Mouse (Mus musculus): ENCODE measurements around the gene Ncl. TPM values are rescaled to one million over a fixed set of nuclear protein-coding genes. Genes with fewer than 3 reads are reported as not detected.

The Ncl gene
- polyA plus RNA-seq (2014; fragmentation: Nextera tagmentation; extraction: Ambion mirVana), result 423 and 436 TPM in 2 replicates

DNA sequence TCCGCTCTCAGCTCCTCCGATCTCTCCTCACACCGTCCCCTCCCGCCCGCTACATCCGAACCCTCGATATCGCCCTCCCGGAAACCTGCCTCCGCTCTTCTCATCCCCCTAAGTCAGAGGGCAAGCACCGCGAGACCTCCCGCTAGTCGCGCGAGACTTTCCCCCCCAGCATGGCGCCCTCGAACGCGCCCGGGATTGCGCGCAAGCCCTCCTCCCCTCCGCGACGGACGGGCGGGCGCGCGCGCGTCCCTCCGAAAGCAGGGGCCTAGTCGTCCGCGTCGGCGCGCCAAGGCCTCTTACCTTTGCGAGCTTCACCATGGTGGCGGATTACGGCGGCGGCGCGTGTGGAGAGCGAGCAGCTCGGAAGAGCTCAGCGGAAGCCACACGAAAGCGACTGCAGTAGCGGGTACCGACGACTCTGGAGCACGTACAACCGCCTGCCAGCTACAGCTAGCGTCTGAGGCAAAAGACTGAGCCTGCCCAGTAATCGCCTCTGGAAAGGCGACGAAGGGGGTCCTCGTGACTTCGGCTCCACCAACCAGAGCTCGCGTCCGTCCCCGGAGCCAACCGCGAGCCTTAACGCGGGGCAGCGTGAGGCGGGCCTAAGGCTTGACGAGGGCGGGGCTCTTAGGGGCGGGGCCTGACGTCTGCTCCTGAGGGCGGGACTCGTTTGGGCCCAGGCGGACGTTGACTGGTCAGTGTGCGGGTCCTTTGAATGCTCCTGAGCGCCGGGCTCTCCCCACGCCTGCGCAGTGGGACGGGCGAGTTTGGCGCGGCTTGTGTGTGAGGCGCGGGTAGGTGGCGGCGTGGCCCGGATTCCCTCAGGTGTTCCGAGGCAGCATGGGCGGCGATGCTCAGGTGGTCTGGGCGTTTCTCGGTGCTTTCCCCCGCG is at the start of gene Ncl:
Ncl (minus strand) TSS at position 495 of the 892 bp plus-strand sequence.
- Histone ChIP-seq H3K4me3 (ENCODE audit: low read depth, low read length) (peak within 1 kb of the TSS; percentile 94), H3K36me3 (ENCODE audit: control insufficient read depth, insufficient read depth, low read length) (peaks cover 35% of the 10 kb centered on the region), H3K9me3 (ENCODE audit: control insufficient read depth, low read length) (no peaks in the 10 kb centered on the region), H3K9ac (ENCODE audit: low read length) (peak within 1 kb of the TSS; percentile 97), H3K27me3 (replicated peaks; ENCODE audit: control insufficient read depth, insufficient read depth, low read length) (no peaks in the 10 kb centered on the region), H3K4me2 (ENCODE audit: low read length) (peak within 1 kb of the TSS; percentile 86), H3K4me1 (replicated peaks; ENCODE audit: control insufficient read depth, insufficient read depth, low read length) (peaks cover 14% of the 10 kb centered on the region; the same call in 1 of the 2 replicates), H3K27ac (ENCODE audit: low read depth) (peak within 1 kb of the TSS; percentile 100)
- ATAC-seq (replicated peaks; ENCODE audit: low FRiP score, low TSS enrichment, low read depth) (peak; percentile 98), DNase-seq (ENCODE audit: low spot score) (peak; percentile 98)
- under 1% methylated on average over 101 of the region's 102 CpGs for WGBS

- H3K9ac ChIP-seq (ENCODE audit: low read length), result no peak overlapping the region
- H3K36me3 ChIP-seq (ENCODE audit: control insufficient read depth, insufficient read depth, low read length), result no peaks in the 10 kb centered on the region
- H3K4me1 ChIP-seq (replicated peaks; ENCODE audit: control insufficient read depth, insufficient read depth, low read length), result no peaks in the 10 kb centered on the region
- H3K4me3 ChIP-seq (ENCODE audit: low read depth, low read length), result no peak overlapping the region
- no peaks in the 10 kb centered on the region for H3K9me3 ChIP-seq (ENCODE audit: control insufficient read depth, low read length)
- no peak overlapping the region for H3K4me2 ChIP-seq (ENCODE audit: low read length)
- no peaks in the 10 kb centered on the region for H3K27me3 ChIP-seq (replicated peaks; ENCODE audit: control insufficient read depth, insufficient read depth, low read length)
- H3K27ac ChIP-seq (ENCODE audit: low read depth), result no peak overlapping the region
- no peak for DNase-seq (ENCODE audit: low spot score)
- 79% methylated on average over 10 of the region's 10 CpGs for WGBS
- no peak for ATAC-seq (replicated peaks; ENCODE audit: low FRiP score, low TSS enrichment, low read depth)
These were observed 49.3 kb upstream of the Ncl start for GRCm38 (mm10) chr1:86408515-86408914.

- no peak overlapping the region for H3K9ac ChIP-seq (ENCODE audit: low read length)
- DNase-seq (ENCODE audit: low spot score) (no peak), ATAC-seq (replicated peaks; ENCODE audit: low FRiP score, low TSS enrichment, low read depth) (no peak)
- H3K9me3 ChIP-seq (ENCODE audit: control insufficient read depth, low read length), result no peaks in the 10 kb centered on the region
- H3K4me3 ChIP-seq (ENCODE audit: low read depth, low read length), result no peak overlapping the region
- H3K36me3 ChIP-seq (ENCODE audit: control insufficient read depth, insufficient read depth, low read length), result no peaks in the 10 kb centered on the region
- no peak overlapping the region for H3K4me2 ChIP-seq (ENCODE audit: low read length)
- H3K4me1 ChIP-seq (replicated peaks; ENCODE audit: control insufficient read depth, insufficient read depth, low read length), result no peaks in the 10 kb centered on the region
- 58% methylated on average over 8 of the region's 8 CpGs for WGBS
- H3K27ac ChIP-seq (ENCODE audit: low read depth), result no peak overlapping the region
- no peaks in the 10 kb centered on the region for H3K27me3 ChIP-seq (replicated peaks; ENCODE audit: control insufficient read depth, insufficient read depth, low read length)
These were observed 47.7 kb upstream of the Ncl start for GRCm38 (mm10) chr1:86406914-86407313.

DNA sequence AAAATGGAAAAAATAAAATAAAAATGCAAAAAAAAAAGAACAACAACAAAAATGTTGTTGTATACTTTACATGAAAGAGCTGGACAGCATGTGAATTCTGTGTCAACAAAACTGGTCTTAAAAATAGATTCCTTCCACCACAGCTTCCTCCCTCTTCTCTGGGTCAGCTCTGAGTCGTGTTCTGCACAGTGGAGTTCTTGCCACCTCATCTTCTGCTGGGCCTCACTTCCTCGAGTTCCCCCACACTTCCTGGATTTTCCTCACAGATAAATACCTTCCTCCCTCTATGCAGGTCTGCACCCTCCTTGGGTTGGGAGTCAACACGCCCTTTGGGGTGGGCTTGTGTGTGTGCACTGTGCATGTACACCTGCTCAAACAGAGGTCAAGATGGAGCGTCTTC is 47.1 kb upstream of the Ncl start:
- no peaks in the 10 kb centered on the region for H3K4me1 ChIP-seq (replicated peaks; ENCODE audit: control insufficient read depth, insufficient read depth, low read length)
- DNase-seq (ENCODE audit: low spot score) (no peak), ATAC-seq (replicated peaks; ENCODE audit: low FRiP score, low TSS enrichment, low read depth) (no peak; the same call in 1 of the 2 replicates)
- H3K27ac ChIP-seq (ENCODE audit: low read depth), result no peak overlapping the region
- H3K9me3 ChIP-seq (ENCODE audit: control insufficient read depth, low read length), result no peaks in the 10 kb centered on the region
- no peaks in the 10 kb centered on the region for H3K36me3 ChIP-seq (ENCODE audit: control insufficient read depth, insufficient read depth, low read length)
- H3K27me3 ChIP-seq (replicated peaks; ENCODE audit: control insufficient read depth, insufficient read depth, low read length), result no peaks in the 10 kb centered on the region
- H3K4me3 ChIP-seq (ENCODE audit: low read depth, low read length), result no peak overlapping the region
- H3K4me2 ChIP-seq (ENCODE audit: low read length), result no peak overlapping the region
- WGBS, result 65% methylated on average over 4 of the region's 4 CpGs
- no peak overlapping the region for H3K9ac ChIP-seq (ENCODE audit: low read length)

DNA sequence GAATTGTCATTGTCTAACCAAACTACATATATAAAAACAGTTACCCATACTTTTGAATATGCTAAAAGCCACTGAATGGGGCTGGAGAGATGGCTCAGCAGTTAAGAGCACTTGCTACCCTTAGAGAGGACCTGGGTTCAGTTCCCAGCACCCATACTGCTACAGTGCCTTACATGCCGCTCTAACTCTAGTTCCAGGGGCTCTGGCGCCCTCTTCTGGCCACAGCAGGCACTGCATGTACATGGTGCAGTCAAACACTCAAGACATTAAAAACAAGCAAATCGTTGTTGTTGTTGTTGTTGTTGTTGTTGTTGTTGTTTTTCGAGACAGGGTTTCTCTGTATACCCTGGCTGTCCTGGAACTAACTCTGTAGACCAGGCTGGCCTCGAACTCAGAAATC is 45.6 kb upstream of the Ncl start:
- no peak overlapping the region for H3K27ac ChIP-seq (ENCODE audit: low read depth)
- ATAC-seq (replicated peaks; ENCODE audit: low FRiP score, low TSS enrichment, low read depth) (no peak), DNase-seq (ENCODE audit: low spot score) (no peak)
- no peaks in the 10 kb centered on the region for H3K36me3 ChIP-seq (ENCODE audit: control insufficient read depth, insufficient read depth, low read length)
- 55% methylated on average over 5 of the region's 5 CpGs for WGBS
- H3K4me1 ChIP-seq (replicated peaks; ENCODE audit: control insufficient read depth, insufficient read depth, low read length), result no peaks in the 10 kb centered on the region
- H3K4me3 ChIP-seq (ENCODE audit: low read depth, low read length), result no peak overlapping the region
- H3K4me2 ChIP-seq (ENCODE audit: low read length), result no peak overlapping the region
- no peaks in the 10 kb centered on the region for H3K9me3 ChIP-seq (ENCODE audit: control insufficient read depth, low read length)
- H3K27me3 ChIP-seq (replicated peaks; ENCODE audit: control insufficient read depth, insufficient read depth, low read length), result no peaks in the 10 kb centered on the region
- H3K9ac ChIP-seq (ENCODE audit: low read length), result no peak overlapping the region

DNA sequence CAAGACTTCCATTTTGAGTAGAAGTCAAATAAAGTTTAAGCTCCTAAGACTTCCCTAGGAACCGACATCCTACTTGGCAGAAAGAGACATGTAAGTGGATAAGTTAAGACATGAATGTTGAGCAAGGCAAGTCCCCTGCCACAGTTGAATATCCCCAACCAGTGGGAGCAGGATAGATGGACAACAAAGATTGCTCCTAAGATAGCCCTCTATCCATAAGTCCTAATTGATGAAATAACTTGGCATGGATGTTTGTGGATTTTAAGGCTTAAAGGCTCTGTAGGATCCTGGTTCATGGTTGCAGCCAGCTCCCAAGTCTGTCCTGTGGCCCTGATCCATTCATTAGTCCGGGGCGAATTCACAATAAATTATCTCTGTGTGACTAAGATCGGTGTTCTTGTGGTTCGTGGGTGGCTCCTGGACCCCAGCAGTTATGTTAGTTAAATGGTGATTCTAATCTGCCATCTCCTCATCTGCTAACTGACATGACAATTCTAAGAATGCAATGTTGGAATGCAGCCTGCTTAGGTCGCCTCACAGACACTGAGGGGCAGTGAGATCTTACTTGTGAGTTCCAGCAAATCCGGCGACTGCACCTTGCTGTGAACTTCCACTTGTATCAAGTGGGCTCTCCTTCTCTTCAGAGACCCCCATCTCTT is 41.0 kb upstream of the Ncl start:
- no peak overlapping the region for H3K27ac ChIP-seq (ENCODE audit: low read depth)
- no peaks in the 10 kb centered on the region for H3K9me3 ChIP-seq (ENCODE audit: control insufficient read depth, low read length)
- no peak for ATAC-seq (replicated peaks; ENCODE audit: low FRiP score, low TSS enrichment, low read depth)

DNA sequence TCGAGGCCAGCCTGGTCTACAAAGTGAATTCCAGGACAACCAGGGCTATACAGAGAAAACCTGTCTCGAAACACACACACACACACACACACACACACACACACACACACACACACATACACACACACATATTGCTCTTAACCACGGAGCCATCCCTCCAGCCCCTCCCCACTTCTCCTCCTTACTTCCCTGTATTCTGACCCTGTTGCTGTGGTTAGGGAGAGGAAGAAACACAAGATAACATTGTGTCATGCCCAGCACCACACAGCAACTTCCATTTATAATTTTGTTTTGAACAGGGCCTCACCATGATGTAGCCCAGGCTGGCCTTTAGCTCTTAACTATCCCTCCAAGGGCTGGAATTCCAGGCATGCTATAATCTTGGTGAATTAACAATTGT is 40.1 kb upstream of the Ncl start:
- no peak for DNase-seq (ENCODE audit: low spot score)
- H3K4me1 ChIP-seq (replicated peaks; ENCODE audit: control insufficient read depth, insufficient read depth, low read length), result 0 out of 2 replicates have a peak, but pooled peaks cover 6% of the 10 kb centered on the region
- WGBS, result 88% methylated on average over 3 of the region's 3 CpGs

More for the DNA sequence above, 41.0 kb upstream of the Ncl start:
- H3K27me3 ChIP-seq (replicated peaks; ENCODE audit: control insufficient read depth, insufficient read depth, low read length), result no peaks in the 10 kb centered on the region
- WGBS, result 60% methylated on average over 8 of the region's 8 CpGs
- no peak for DNase-seq (ENCODE audit: low spot score)
- H3K4me1 ChIP-seq (replicated peaks; ENCODE audit: control insufficient read depth, insufficient read depth, low read length), result 0 out of 2 replicates have a peak, but pooled peaks cover 6% of the 10 kb centered on the region
- H3K4me2 ChIP-seq (ENCODE audit: low read length), result no peak overlapping the region
- H3K9ac ChIP-seq (ENCODE audit: low read length), result no peak overlapping the region
- no peaks in the 10 kb centered on the region for H3K36me3 ChIP-seq (ENCODE audit: control insufficient read depth, insufficient read depth, low read length)
- H3K4me3 ChIP-seq (ENCODE audit: low read depth, low read length), result no peak overlapping the region

GRCm38 (mm10) chr1:86398222-86398621 is 39.0 kb upstream of the Ncl start:
- no peak overlapping the region for H3K27ac ChIP-seq (ENCODE audit: low read depth)
- no peak for DNase-seq (ENCODE audit: low spot score)
- ATAC-seq (replicated peaks; ENCODE audit: low FRiP score, low TSS enrichment, low read depth), result no peak
- 0 out of 2 replicates have a peak, but pooled peaks cover 6% of the 10 kb centered on the region for H3K4me1 ChIP-seq (replicated peaks; ENCODE audit: control insufficient read depth, insufficient read depth, low read length)
- no peaks in the 10 kb centered on the region for H3K36me3 ChIP-seq (ENCODE audit: control insufficient read depth, insufficient read depth, low read length)
- 40% methylated on average over 7 of the region's 7 CpGs for WGBS
- no peak overlapping the region for H3K4me3 ChIP-seq (ENCODE audit: low read depth, low read length)
- H3K9ac ChIP-seq (ENCODE audit: low read length), result no peak overlapping the region
- H3K9me3 ChIP-seq (ENCODE audit: control insufficient read depth, low read length), result no peaks in the 10 kb centered on the region
- no peak overlapping the region for H3K4me2 ChIP-seq (ENCODE audit: low read length)
- no peaks in the 10 kb centered on the region for H3K27me3 ChIP-seq (replicated peaks; ENCODE audit: control insufficient read depth, insufficient read depth, low read length)

More for the DNA sequence above, 40.1 kb upstream of the Ncl start:
- no peaks in the 10 kb centered on the region for H3K9me3 ChIP-seq (ENCODE audit: control insufficient read depth, low read length)
- H3K27ac ChIP-seq (ENCODE audit: low read depth), result no peak overlapping the region
- H3K4me2 ChIP-seq (ENCODE audit: low read length), result no peak overlapping the region
- no peak overlapping the region for H3K4me3 ChIP-seq (ENCODE audit: low read depth, low read length)
- no peaks in the 10 kb centered on the region for H3K27me3 ChIP-seq (replicated peaks; ENCODE audit: control insufficient read depth, insufficient read depth, low read length)
- no peak overlapping the region for H3K9ac ChIP-seq (ENCODE audit: low read length)
- ATAC-seq (replicated peaks; ENCODE audit: low FRiP score, low TSS enrichment, low read depth), result no peak
- H3K36me3 ChIP-seq (ENCODE audit: control insufficient read depth, insufficient read depth, low read length), result no peaks in the 10 kb centered on the region
